Mouse (Mus musculus) ovary, postnatal 14 days (tissue): ENCODE data around the gene Crhr2.

Experiments
- DNase-seq: peaks from one replicate; pipeline ENCODE4 v3.0.0; 2022; ENCODE audit warnings: low spot score

The Crhr2 gene

DNA sequence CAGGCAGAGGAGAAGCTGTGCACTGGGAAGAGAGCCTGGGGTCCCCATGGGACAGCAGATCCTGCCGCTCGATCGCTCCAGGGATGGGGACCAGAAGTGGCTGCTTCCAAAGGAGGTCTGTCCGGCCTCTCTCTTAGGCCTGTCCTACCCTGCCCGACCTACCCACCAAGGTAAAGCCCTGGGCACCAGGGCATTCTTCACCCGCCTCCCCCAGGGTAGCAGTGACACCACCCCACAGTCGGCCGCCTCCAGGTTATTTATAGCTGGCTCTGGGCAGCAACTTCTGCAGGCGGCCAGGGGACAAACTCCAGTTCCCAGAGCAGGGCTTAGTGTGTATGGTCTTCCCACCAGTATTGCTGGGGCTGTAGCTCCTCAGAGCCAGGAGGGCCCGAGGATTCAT is at the start of gene Crhr2:
Gene Crhr2, minus strand, starts transcription at position 223 of the 400 bp plus-strand sequence.
- DNase-seq, result no peak

- no peak for DNase-seq
Observed at GRCm38 (mm10) chr6:55179560-55179959, 46.7 kb upstream of the Crhr2 start.

DNA sequence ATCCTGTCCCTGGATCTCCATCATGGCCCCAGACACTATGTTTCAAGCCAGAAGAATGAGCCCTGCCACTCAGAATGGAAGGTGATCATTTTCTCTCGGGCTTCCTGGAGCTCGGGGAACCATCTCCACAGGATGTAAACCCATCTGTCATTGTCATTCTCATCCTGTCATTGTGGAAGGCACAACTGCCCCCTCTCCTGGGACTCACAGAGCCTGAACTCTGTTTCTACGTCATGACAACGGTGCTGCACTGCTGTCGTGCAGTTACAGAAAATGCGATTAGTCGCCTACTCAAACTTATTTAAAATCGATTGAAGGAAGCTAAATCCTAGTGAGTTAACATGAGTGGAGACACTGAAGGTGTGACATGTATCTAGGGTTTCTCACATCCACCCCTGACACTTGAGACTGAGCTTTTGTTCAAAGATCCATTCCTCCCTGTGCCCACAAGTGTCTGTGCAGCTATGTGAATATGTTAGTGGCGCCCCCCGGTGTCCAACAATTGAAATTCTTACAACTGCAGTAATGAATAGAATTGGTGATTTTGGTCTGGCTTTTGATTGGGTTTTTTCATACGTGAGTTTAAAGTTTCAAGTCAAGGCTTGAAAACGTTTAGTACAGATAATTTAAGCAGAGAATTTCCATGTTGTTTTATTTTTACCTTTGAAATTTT is 44.4 kb upstream of the Crhr2 start:
- no peak for DNase-seq

GRCm38 (mm10) chr6:55175892-55176291 is 43.1 kb upstream of the Crhr2 start:
- DNase-seq, result no peak

GRCm38 (mm10) chr6:55175456-55175855 is 42.6 kb upstream of the Crhr2 start:
- DNase-seq, result no peak

DNA sequence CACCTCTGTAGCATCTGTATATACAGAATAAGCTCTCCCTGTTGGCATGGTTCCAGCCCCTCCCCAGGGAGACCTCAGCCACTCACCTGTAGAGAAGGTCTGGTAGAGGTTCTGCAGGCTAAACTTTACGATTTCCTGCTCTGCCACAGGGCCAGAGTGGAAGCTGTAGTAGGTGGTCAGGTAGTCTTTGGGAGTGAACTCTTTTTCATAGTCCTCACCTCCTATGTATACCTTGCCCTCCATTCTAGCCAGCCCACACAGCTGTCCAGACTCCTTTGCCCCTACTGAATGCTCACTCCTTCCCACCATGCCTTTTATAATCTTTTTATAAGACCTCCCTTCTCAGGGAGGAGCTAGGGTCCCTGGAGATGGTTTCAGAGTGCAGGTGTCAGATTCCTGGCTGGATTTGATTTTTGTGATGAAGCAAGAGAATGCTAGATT is 41.9 kb upstream of the Crhr2 start, which contains the start of gene Inmt:
Gene Inmt, minus strand, starts transcription at position 303 of the 441 bp plus-strand sequence.
- no peak for DNase-seq

GRCm38 (mm10) chr6:55173941-55174349 is 41.1 kb upstream of the Crhr2 start:
- DNase-seq, result no peak

DNA sequence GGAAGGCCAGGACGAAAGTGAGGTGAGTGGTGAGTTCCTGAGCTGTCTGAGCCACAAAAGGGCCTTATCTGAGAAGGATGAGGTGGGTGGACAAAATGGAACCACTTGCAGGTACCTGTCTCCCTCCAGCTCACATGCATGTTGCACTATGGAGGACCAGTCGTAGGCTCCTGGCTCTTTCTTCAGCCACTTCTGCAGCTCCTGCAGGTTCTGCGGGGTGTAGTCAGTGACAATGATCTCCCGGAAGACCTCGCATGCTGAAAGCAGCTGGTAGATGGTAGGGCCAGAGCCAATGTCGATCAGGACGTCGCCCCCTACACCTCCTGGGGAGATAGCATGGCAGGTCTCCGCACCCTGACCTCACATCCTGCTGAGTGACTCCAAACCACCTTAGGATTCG is 40.4 kb upstream of the Crhr2 start:
- no peak for DNase-seq

DNA sequence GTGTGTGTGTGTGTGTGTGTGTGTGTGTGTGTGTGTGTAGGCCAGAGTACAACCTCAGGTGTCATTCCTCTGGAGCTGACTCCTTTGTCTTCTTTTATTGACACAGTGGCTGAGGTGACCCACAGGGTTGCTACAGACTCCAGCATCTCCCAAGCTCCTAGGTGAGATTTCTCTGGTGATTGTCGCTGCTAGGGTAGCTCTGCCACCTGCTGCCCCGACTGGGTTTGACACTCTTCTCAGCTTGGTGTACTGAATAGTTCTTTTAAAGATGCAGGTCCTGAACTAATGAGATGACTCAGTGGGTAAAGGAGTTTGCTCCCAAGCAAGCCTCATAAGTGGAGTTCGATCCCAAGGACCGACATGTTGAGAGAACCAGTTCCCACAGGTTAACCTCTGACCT is 38.8 kb upstream of the Crhr2 start:
- DNase-seq, result no peak

DNA sequence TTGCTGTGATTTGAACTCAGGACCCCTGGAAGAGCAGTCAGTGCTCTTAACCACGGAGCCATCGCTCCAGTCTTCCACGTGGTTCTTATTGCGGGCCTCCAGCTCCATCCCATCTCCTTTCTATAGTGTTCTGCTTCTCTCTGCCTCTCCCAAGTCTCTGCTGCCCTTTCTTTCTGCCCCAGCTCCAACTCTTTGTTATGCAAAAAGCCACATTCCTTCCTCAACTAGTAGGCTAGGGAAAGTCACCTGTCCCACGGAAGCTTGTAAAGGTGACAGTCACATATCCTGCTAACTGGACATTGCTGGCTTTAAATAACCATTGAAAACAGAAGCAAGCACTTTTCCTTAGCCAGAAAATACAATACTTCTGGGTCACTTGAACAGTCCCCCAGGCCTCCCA is 37.0 kb upstream of the Crhr2 start:
- no peak for DNase-seq

DNA sequence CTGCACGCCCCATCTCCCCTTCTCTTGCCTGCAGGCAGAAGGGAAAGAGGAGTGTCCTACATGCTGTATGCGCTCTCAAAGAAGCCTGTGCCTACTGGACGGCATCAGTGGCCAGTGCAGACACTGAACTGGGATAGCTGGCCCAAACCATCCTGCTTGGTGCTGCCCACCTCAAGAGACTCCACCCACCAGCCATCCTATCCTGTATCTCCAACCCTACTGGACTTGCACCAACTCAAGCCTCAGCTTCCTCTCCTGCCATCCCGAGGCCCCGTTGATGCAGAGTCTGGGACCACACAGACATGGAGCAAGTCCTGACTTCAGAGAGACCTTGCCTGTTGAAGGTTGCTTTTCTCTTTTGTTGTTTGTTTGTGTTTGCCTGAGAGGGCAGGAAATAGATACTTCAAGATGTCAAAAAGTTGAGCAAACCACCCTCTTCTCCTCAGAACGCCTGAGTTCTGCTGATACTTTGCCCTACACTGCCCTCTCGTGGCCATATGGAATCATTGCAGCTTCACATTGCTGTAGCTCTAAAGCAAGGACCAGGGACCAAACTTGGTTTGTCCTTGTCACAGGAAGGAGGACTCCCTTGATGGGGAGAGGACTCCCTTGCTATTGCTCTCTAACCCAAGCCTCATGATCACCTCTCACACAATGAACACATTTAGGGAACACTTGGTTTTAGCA is 34.1 kb upstream of the Crhr2 start:
- peak; percentile 73 for DNase-seq

DNA sequence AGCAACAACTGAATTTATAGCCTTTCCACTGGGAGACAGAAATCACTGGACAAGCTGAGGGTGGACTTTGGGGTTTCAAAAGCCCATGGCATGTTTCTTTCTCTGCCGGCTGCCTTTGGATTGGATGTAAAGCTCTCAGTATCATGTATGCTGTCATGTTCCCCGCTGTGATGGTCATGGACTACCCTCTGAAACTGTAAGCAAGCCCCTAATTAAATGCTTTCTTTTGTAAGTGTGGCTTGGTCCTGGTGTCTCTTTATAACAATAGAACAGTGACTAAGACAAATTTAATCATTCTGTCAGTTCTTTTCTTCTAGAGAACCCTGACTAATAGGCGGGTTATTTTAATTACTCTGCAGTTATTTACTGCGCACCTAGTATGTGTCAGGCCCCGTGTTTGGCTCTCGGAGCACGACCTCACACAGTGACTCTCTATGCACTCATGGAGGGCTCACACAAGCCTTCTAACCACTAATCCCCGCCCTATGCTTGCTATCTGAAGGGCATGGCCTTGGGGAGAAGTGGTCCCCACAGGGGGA is 30.3 kb upstream of the Crhr2 start:
- no peak for DNase-seq

- DNase-seq, result no peak
Observed at GRCm38 (mm10) chr6:55161311-55161761, 28.5 kb upstream of the Crhr2 start.

DNA sequence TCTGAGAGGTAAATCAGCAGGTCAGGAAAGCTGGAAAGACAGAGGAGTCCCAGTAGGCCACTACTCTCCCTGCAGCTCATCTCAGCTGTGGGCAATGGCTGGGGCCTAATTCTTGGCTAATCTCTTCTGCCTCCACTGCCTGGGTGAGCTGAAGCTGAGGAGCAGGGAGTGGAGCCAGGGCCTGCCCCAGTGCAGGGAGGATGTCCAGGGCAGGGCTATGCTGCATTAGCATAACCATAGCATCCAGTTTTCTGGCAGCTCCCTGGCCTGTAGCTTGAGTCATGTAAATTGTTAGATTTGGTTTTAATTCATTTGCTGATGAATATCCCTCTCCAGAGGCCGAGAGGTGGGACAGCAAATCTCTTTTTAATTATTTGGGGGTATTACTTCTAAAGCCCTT is 26.4 kb upstream of the Crhr2 start:
- no peak for DNase-seq

- DNase-seq, result no peak
Observed at GRCm38 (mm10) chr6:55152226-55152625, 19.4 kb upstream of the Crhr2 start.

- DNase-seq, result no peak
Observed at GRCm38 (mm10) chr6:55146138-55146537, 13.3 kb upstream of the Crhr2 start.

- no peak for DNase-seq
Observed at GRCm38 (mm10) chr6:55145285-55145684, 12.5 kb upstream of the Crhr2 start.

GRCm38 (mm10) chr6:55138343-55138742 is 5.5 kb upstream of the Crhr2 start:
- DNase-seq, result no peak

DNA sequence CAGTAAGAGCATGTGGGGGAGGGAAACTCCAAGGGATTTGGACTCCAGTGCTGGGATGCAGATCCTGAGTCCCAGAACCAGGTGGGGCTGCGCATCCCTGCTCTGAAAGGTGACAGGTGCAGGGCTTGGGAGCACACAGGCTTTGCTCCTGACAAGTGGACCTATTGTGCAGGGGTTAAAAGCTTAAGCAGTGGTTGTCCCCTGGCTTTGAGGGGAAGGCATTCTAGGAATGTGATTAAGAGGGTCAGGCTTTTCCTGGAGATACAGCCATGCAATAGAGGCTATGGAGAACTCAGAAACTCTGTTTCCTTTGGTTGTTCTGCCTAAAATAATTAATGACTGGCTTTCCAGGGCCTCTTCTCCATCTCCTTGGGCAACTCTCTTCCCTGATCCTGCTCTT is 609 bp upstream of the Crhr2 start:
- no peak for DNase-seq

GRCm38 (mm10) chr6:55131301-55131700 is 1.5 kb downstream of the Crhr2 start:
- DNase-seq, result no peak

GRCm38 (mm10) chr6:55130631-55131030 is 2.2 kb downstream of the Crhr2 start:
- DNase-seq, result no peak

DNA sequence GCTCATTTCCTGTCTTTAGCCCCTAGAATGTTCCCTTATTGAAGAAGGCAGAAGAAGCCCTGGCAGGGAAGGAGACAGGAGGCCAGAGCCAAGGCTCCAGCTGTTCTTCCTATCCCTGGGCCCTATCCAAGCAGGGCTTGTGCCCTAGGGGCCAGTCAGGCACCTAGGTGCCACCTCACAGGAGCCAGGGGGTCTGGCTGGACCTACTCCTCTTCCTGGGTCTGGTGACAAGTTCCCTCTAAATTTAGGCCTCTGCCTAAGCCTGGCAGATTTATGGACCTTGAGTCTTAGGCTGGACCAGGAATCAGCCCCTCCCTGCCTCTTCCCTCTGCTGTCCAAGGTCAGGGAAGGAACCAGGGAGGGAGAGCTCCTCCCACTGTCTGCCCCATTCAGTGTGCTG is 4.4 kb downstream of the Crhr2 start:
- DNase-seq, result no peak

GRCm38 (mm10) chr6:55126576-55126975 is 6.2 kb downstream of the Crhr2 start:
- no peak for DNase-seq
